ENCODE assay signal across 18 mouse cellular contexts in the genomic region with DNA sequence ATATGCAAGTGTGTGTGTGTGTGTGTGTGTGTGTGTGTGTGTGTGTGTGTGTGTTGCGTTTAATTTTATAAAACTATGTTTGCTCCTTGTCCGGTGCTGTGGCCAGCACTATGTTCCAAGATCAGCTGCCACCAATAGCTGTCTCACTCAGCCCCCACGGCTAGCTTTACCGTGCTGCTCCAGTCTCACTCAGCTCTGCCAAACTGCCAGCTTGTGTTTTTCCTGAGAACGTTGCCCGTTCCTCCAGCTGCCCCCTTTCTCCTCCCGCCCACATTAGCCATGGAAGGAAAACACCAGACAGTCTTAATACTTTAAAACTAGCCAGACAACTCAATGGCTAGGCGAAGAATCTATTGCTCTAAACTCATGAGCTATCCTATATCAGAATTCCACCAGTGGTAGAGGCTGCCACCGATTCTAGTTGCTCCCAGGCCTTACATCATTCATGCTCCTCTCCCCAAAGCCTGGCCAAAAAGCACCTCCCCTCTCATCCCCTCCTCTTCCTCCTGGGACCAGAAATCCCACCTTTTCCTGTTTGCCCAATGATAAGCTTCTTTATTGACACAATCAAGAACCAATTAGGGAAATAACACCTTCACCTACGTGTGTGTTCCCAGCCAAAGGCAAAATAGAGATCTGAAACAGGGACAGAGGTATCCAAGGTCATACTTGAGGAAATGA. TPM values are rescaled to one million over a fixed set of nuclear protein-coding genes. Genes with fewer than 3 reads are reported as not detected.
DNase-seq lines count a peak whose midpoint lies in the region; ATAC-seq and TF ChIP-seq lines count a peak whose summit lies in the region.
"Had no signal": no experiment of that assay in that cellular context is flagged by ENCODE, and none has a peak within 500 bp of the region (broad histone marks: within the 10 kb centered on the region; RNA-seq: fewer than 3 reads in every experiment).

No protein-coding gene starts in this region.

- H3K9ac ChIP-seq in stomach, postnatal 0 days (ENCODE audit: low read length), result no peak overlapping the region
- H3K9ac ChIP-seq: heart, embryonic 15.5 days; limb, embryonic 13.5 days; lung, embryonic 14.5 days had no signal

- no peak for TF ChIP-seq POLR2A in lung, adult 2 months (IDR thresholded peaks at IDR 0.05; ENCODE audit: borderline replicate concordance, extremely low read depth, low read depth, low read length)

- 85% methylated on average over 10 of the region's 10 CpGs for WGBS in stomach, postnatal 0 days
- 85% methylated on average over 10 of the region's 10 CpGs for WGBS in lung, adult 2 months

- ATAC-seq in stomach, postnatal 0 days (ENCODE audit: low FRiP score, low TSS enrichment), result no peak
- ATAC-seq: activated CD4-positive, CD25-positive, alpha-beta regulatory T cell, adult 4 months had no signal

- intact Hi-C loops in heart, postnatal 36 days (cut with DNase I), result no loop called here
- intact Hi-C loops in left cerebral cortex, postnatal 14 days (cut with DNase I), result no loop called here

- H3K27ac ChIP-seq in stomach, postnatal 0 days (replicated peaks), result no peak overlapping the region
- H3K27ac ChIP-seq: heart, embryonic 15.5 days; limb, embryonic 13.5 days had no signal

- no peak for TF ChIP-seq CTCF in stomach, postnatal 0 days (IDR thresholded peaks at IDR 0.05; ENCODE audit: low read depth)
- no peak for TF ChIP-seq CTCF in lung, adult 2 months (IDR thresholded peaks at IDR 0.05; ENCODE audit: insufficient read depth, low read length)

- H3K36me3 ChIP-seq in stomach, postnatal 0 days (ENCODE audit: control insufficient read depth, insufficient read depth, low read length), result no peaks in the 10 kb centered on the region
- H3K36me3 ChIP-seq: heart, embryonic 15.5 days; limb, embryonic 13.5 days had no signal

- H3K9me3 ChIP-seq in stomach, postnatal 0 days (ENCODE audit: control insufficient read depth, low read length), result no peaks in the 10 kb centered on the region
- H3K9me3 ChIP-seq: heart, embryonic 15.5 days; limb, embryonic 13.5 days had no signal

- no peaks in the 10 kb centered on the region for H3K4me1 ChIP-seq in stomach, postnatal 0 days (replicated peaks; ENCODE audit: control insufficient read depth, insufficient read depth)
- H3K4me1 ChIP-seq in lung, adult 2 months (ENCODE audit: control insufficient read depth, insufficient read depth, low read length), result no peaks in the 10 kb centered on the region
- H3K4me1 ChIP-seq: heart, embryonic 15.5 days; limb, embryonic 13.5 days had no signal

- H3K27me3 ChIP-seq in stomach, postnatal 0 days (ENCODE audit: control insufficient read depth, insufficient read depth, low read length), result no peaks in the 10 kb centered on the region
- H3K27me3 ChIP-seq: heart, embryonic 15.5 days; limb, embryonic 13.5 days had no signal

- H3K4me3 ChIP-seq in stomach, postnatal 0 days (ENCODE audit: low read depth, low read length), result no peak overlapping the region
- H3K4me3 ChIP-seq in lung, adult 2 months (replicated peaks; ENCODE audit: extremely low read depth, low read depth, low read length), result no peak overlapping the region
- H3K4me3 ChIP-seq: heart, embryonic 15.5 days; limb, embryonic 13.5 days; myocyte had no signal

- no peak for TF ChIP-seq EP300 in stomach, postnatal 0 days (optimal IDR thresholded peaks at IDR 0.05)

- peak; percentile 35 for DNase-seq in heart, adult 11 months
- no peak for DNase-seq in heart, postnatal 36 days
- peak; percentile 55 to 63 for DNase-seq in layer of hippocampus, adult 8-10 months (ENCODE audit: low spot score in 2 of 2)
- peak; percentile 58 to 65 for DNase-seq in left cerebral cortex, postnatal 14 days (ENCODE audit: low spot score in 2 of 2)
- peak; percentile 12 for DNase-seq in stomach, postnatal 0 days (ENCODE audit: low spot score)
- DNase-seq in adipocyte (ENCODE audit: low spot score), result no peak
- no peak for DNase-seq in testis, postnatal 14 days (ENCODE audit: low spot score)
- DNase-seq in lung, adult 2 months, result no peak
- DNase-seq: cerebellum, adult 2 months; lung, embryonic 14.5 days had no signal

- no peak overlapping the region for H3K4me2 ChIP-seq in stomach, postnatal 0 days (replicated peaks; ENCODE audit: low read depth)
- H3K4me2 ChIP-seq: heart, embryonic 15.5 days; limb, embryonic 13.5 days; lung, embryonic 14.5 days had no signal

RNA-seq across cellular contexts. Expression of a gene that starts 14.2 kb away (rescaled TPM):
- not detected for total RNA-seq in heart, postnatal 36 days (2021)
- total RNA-seq in layer of hippocampus, adult 8-10 months (2022), result under 1 TPM in 2 of 4 experiments, not detected in 2; 0.32 to 0.35 TPM
- not detected for total RNA-seq in left cerebral cortex, postnatal 14 days (2021)
- polyA plus RNA-seq in stomach, postnatal 0 days (2015; fragmentation: Nextera tagmentation; extraction: Ambion mirVana), result not detected in 2 replicates
- polyA plus RNA-seq in lung, adult 2 months (2012; rRNA removed), result not detected in 2 replicates
- total RNA-seq: megakaryocyte-erythroid progenitor cell, adult 5-6 weeks; MEL had no signal
- polyA plus RNA-seq: activated CD4-positive, CD25-positive, alpha-beta regulatory T cell, adult 4 months; cerebellum, adult 2 months; gonadal fat pad, adult 2 months; heart, embryonic 15.5 days; kidney, embryonic 16.5 days; limb, embryonic 13.5 days; lung, embryonic 14.5 days; myocyte had no signal

RNA-seq across cellular contexts. Expression of a gene that starts 20.0 kb away (rescaled TPM):
- not detected for total RNA-seq in heart, postnatal 36 days (2021)
- not detected for total RNA-seq in layer of hippocampus, adult 8-10 months (2022)
- not detected for total RNA-seq in left cerebral cortex, postnatal 14 days (2021)
- polyA plus RNA-seq in stomach, postnatal 0 days (2015; fragmentation: Nextera tagmentation; extraction: Ambion mirVana), result 12.1 and 12.2 TPM in 2 replicates
- polyA plus RNA-seq in lung, adult 2 months (2012; rRNA removed), result 7.2 and 9.0 TPM in 2 replicates
- total RNA-seq: megakaryocyte-erythroid progenitor cell, adult 5-6 weeks; MEL had no signal
- polyA plus RNA-seq: activated CD4-positive, CD25-positive, alpha-beta regulatory T cell, adult 4 months; myocyte had no signal

RNA-seq across cellular contexts. Expression of a gene that starts 52.9 kb away (rescaled TPM):
- not detected for total RNA-seq in heart, postnatal 36 days (2021)
- total RNA-seq in layer of hippocampus, adult 8-10 months (2022), result under 1 TPM; 0.16 to 0.22 (median 0.18) TPM
- under 1 TPM; 0.27 to 0.37 TPM for total RNA-seq in left cerebral cortex, postnatal 14 days (2021)
- 10,886 and 11,427 TPM in 2 replicates for polyA plus RNA-seq in stomach, postnatal 0 days (2015; fragmentation: Nextera tagmentation; extraction: Ambion mirVana)
- 103 and 136 TPM in 2 replicates for polyA plus RNA-seq in lung, adult 2 months (2012; rRNA removed)
- total RNA-seq: megakaryocyte-erythroid progenitor cell, adult 5-6 weeks; MEL had no signal
- polyA plus RNA-seq: activated CD4-positive, CD25-positive, alpha-beta regulatory T cell, adult 4 months; cerebellum, adult 2 months; gonadal fat pad, adult 2 months; kidney, embryonic 16.5 days; limb, embryonic 13.5 days; myocyte had no signal

Comparison
In these comparisons a context has a peak if more than half of its experiments do, and no peak if none do; other contexts are left out.
1. DNase-seq: peak in heart, adult 11 months (single experiment), layer of hippocampus, adult 8-10 months (2 of 2), left cerebral cortex, postnatal 14 days (2 of 2) and stomach, postnatal 0 days (single experiment); none in heart, postnatal 36 days (0 of 2), adipocyte (single experiment), testis, postnatal 14 days (single experiment) and lung, adult 2 months (single experiment).